Mouse (Mus musculus) adrenal gland, adult 2 months (tissue): ENCODE results near the gene Sorl1. TPM values are rescaled to one million over a fixed set of nuclear protein-coding genes. Genes with fewer than 3 reads are reported as not detected.

ENCODE experiments used
- DNase-seq: peaks from one replicate; pipeline ENCODE4 v3.0.0; 2021
- polyA plus RNA-seq: library from polyadenylated mRNA; depleted of rRNA; stranded (reverse); fragments of >200 nt; gene quantifications from 2 replicates; pipeline ENCODE4 v1.2.3, GENCODE M21; 2012; rRNA removed
- total RNA-seq, 2 experiments: library from RNA; stranded (reverse); gene quantifications; 2 replicates each; pipeline ENCODE4 v1.2.3; 2021

Sorl1 gene
- total and polyA plus RNA-seq, 3 experiments, result 13.4 to 27.2 (median 20.7) TPM

- DNase-seq, result no peak
These were observed 205.9 kb downstream of the Sorl1 start for GRCm38 (mm10) chr9:41918155-41918554.

- no peak for DNase-seq
These were observed 208.5 kb downstream of the Sorl1 start for GRCm38 (mm10) chr9:41915571-41915970.

Other genes with a start within 250 kb of the Sorl1 start
- 100 to 1,000 TPM in 1 of 2 experiments, 10 to 100 TPM in 1; 55.2 to 220 TPM for gene Sc5d, start 140.0 kb upstream of the Sorl1 start, total RNA-seq
- gene Sc5d, start 140.0 kb upstream of the Sorl1 start, polyA plus RNA-seq, result 26.2 and 55.2 TPM in 2 replicates